Mouse (Mus musculus) neural tube, embryonic 12.5 days (tissue): ENCODE results near the gene Fcgr3. TPM values are rescaled to one million over a fixed set of nuclear protein-coding genes. Genes with fewer than 3 reads are reported as not detected.

Experiments
- ATAC-seq: fragments of 200-750 bp; cut with Nextera tagmentation; 2 replicates; pipeline ENCODE4 v1.8.0; 2017; ENCODE audit warnings: low read depth, mild to moderate bottlenecking, moderate TSS enrichment, moderate library complexity; ENCODE audit not compliant: low FRiP score
- H3K27ac ChIP-seq: fragments of 300-500 bp; sonication (generic); 2 replicates; pipeline ENCODE4 v1.5.1; 2016
- H3K27me3 ChIP-seq: fragments of 300-500 bp; sonication (generic); replicated peaks from 2 replicates; pipeline ENCODE4 v1.6.1; 2016; ENCODE audit warnings: mild to moderate bottlenecking
- H3K36me3 ChIP-seq: fragments of 300-500 bp; sonication (generic); 2 replicates; pipeline ENCODE4 v1.6.1; 2016; ENCODE audit warnings: mild to moderate bottlenecking
- H3K4me1 ChIP-seq: fragments of 300-500 bp; sonication (generic); 2 replicates; pipeline ENCODE4 v1.6.1; 2016
- H3K4me2 ChIP-seq: fragments of 300-500 bp; sonication (generic); replicated peaks from 2 replicates; pipeline ENCODE4 v1.6.1; 2016; ENCODE audit warnings: mild to moderate bottlenecking
- H3K4me3 ChIP-seq: fragments of 300-500 bp; sonication (generic); 2 replicates; pipeline ENCODE4 v1.5.1; 2016
- H3K9ac ChIP-seq: fragments of 300-500 bp; sonication (generic); 2 replicates; pipeline ENCODE4 v1.6.1; 2016; ENCODE audit warnings: mild to moderate bottlenecking
- H3K9me3 ChIP-seq: fragments of 300-500 bp; sonication (generic); 2 replicates; pipeline ENCODE4 v1.6.1; 2016; ENCODE audit warnings: mild to moderate bottlenecking
- WGBS: fragments of 180-500 bp; shearing (Covaris S2); methylation state at CpG from one replicate; pipeline ENCODE4 v1.1.7; 2016; 5-methylcytosine and 5-hydroxymethylcytosine counted together
- polyA plus RNA-seq: library from polyadenylated mRNA; unstranded; fragments of >200 nt; fragmentation: Nextera tagmentation; extraction: Ambion mirVana; gene quantifications from 2 replicates; pipeline ENCODE4 v1.2.1, GENCODE M21; 2016

Gene Fcgr3
- polyA plus RNA-seq, 1 experiment from 2014 or later: 7.4 TPM

DNA sequence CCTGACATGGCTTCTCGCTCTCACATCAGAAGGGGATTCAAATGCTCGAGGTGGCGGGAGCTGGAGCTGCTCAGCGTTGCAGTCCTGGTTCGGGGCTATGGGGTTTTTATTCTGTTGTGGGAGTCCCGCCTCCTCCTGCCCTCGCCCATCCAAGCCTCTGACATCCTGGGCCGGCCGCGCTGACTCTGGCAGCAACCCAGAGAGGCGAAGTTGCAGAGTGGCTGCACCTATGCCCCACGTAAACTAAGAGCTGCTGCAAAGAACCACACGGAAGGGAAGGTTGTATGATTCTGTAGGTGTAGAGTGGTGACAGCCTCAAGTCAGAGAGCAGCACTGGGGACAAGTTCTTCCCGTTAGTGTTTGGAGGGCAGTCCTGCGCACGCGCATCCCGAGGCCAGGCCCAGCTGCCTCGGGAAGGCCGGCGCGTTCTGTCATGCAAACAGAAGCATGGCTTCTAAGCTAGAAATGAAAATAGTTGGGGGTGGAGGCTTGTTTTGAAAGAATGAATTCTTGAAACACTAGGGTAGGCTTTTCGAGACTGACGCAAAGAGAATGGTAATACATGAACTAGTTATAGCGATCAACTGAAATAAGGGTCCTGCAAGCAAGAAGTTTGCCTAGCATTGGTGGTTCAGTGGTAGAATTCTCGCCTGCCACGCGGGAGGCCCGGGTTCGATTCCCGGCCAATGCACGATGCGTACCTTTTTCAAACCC is 20.2 kb downstream of the Fcgr3 start:
- no peaks in the 10 kb centered on the region for H3K27me3 ChIP-seq
- H3K4me1 ChIP-seq: no peaks in the 10 kb centered on the region
- no peaks in the 10 kb centered on the region for H3K36me3 ChIP-seq
- H3K9me3 ChIP-seq: no peaks in the 10 kb centered on the region
- peak overlapping the region; percentile 57 for H3K4me2 ChIP-seq
- peak overlapping the region; percentile 65 for H3K9ac ChIP-seq
- peak overlapping the region; percentile 66 for H3K4me3 ChIP-seq
- ATAC-seq: peak; percentile 93
- H3K27ac ChIP-seq: peak overlapping the region; percentile 59; the same call in 1 of the 2 replicates
- WGBS: under 1% methylated on average over 33 of the region's 33 CpGs

DNA sequence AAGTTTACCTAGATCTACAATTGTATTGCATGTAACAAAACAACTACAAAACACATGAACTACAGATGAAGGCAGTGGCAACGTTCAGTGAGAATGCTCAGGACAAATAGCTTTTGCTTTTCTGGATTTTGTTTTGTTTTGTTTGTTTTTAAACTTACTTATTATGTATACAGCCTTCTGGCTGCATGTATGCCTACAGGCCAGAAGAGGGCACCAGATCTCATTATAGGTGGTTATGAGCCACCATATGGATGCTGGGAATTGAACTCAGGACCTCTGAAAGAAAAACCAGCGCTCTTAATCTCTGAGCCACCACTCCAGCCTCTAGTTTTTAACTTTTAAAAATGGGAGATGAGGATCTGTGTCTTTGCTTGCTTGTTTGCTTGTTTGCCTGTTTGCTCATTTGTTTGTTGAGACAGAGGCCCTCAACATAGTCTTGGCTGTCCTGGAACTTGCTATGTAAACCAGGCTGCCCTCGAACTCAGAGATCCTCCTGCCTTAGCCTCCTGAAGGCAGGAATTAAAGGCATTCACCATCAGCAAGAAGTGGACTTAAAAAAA is 21.1 kb downstream of the Fcgr3 start:
- H3K9ac ChIP-seq: no peak overlapping the region
- H3K27ac ChIP-seq: no peak overlapping the region
- no peak for ATAC-seq

DNA sequence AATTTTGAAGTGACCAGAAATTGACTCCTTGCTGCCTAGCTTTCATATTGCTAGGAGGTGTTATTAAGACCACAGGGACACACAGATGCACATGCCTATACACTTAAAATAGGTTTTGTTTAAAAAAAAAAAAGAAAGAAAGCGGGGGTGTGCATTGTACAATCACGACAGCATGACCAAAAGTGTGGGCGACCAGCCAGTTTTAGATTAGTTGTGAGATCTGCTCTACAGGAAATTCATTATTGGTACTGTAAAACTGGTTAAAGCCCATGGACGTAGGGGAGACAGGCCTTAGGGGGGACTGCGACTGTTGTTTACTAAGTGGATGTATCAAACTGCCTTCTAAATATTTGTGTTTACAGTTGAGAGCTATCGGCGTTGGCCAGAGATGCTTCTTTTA is 24.9 kb downstream of the Fcgr3 start:
- ATAC-seq: no peak
- H3K27ac ChIP-seq: no peak overlapping the region
- 0 out of 2 replicates have a peak, but pooled peaks cover 4% of the 10 kb centered on the region for H3K4me1 ChIP-seq
- 92% methylated on average over 7 of the region's 7 CpGs for WGBS
- H3K27me3 ChIP-seq: peaks cover 7% of the 10 kb centered on the region; the same call in 1 of the 2 replicates
- H3K4me2 ChIP-seq: no peak overlapping the region
- no peak overlapping the region for H3K4me3 ChIP-seq
- no peaks in the 10 kb centered on the region for H3K9me3 ChIP-seq
- no peaks in the 10 kb centered on the region for H3K36me3 ChIP-seq
- no peak overlapping the region for H3K9ac ChIP-seq

More for the DNA sequence above, 21.1 kb downstream of the Fcgr3 start:
- Histone ChIP-seq H3K27me3 (no peaks in the 10 kb centered on the region), H3K4me3 (peak overlapping the region; percentile 66), H3K36me3 (no peaks in the 10 kb centered on the region), H3K4me1 (no peaks in the 10 kb centered on the region), H3K4me2 (peak overlapping the region; percentile 57), H3K9me3 (no peaks in the 10 kb centered on the region)
- 63% methylated on average over 3 of the region's 3 CpGs for WGBS

DNA sequence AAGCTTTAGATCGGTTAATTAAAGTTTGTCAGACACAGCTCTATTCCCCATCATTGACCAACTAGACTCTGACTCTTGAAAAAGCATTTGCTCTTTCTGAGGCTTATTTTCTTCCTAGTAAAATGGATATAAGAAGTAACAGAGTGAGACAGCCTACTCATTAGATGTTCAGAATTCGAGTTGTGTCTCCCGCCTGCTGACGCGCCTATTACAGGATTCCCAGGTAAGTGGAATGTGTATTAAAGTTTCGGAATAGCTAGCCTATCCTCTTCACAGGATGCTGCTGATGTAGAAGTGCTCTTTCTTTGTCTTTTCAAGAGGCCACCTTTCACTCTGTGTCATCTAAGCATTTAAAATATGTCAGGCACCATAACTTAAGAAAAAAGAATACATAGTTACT is 25.6 kb downstream of the Fcgr3 start:
- Histone ChIP-seq H3K36me3 (no peaks in the 10 kb centered on the region), H3K4me2 (no peak overlapping the region), H3K4me1 (0 out of 2 replicates have a peak, but pooled peaks cover 6% of the 10 kb centered on the region), H3K9me3 (no peaks in the 10 kb centered on the region), H3K27ac (no peak overlapping the region), H3K4me3 (no peak overlapping the region), H3K27me3 (peaks cover 7% of the 10 kb centered on the region; the same call in 1 of the 2 replicates), H3K9ac (no peak overlapping the region)
- no peak for ATAC-seq
- WGBS: 75% methylated on average over 6 of the region's 6 CpGs

DNA sequence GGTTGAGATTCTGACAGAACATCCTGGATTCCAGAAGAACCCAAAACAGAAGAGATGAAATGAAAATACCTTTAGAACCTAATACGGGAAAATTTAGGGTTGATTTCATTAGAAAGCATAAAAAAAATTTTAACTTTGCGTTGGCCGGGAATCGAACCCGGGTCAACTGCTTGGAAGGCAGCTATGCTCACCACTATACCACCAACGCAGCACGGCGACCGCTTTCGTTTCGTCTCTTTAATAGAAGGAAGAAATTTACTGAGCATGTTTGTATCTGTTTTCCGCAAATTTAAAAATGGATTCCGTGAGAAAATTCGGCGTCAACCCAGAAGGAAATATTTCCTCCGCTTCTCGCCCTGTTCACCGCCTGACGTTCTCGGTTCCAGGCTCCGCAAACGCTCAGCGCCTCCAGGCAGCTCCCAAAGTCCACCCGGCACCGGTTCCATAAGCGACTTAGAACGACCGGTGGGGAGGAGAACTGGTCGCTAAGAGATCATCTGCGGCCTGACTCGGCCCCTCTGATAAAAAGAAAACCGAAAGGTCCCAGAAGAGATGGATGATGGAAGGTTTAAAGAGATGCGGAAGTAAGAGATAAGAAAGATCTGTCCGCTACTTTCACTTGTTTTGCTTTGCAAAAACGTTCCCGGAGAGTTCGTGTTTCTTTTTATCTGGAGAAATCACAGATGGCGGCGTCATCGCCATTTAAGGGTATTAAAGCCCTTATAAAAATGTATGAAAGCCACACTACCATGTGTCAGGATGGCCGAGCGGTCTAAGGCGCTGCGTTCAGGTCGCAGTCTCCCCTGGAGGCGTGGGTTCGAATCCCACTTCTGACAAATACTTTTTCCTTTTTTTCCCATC is 26.6 kb downstream of the Fcgr3 start:
- Histone ChIP-seq H3K9me3 (no peaks in the 10 kb centered on the region), H3K27me3 (peaks cover 7% of the 10 kb centered on the region; the same call in 1 of the 2 replicates), H3K36me3 (no peaks in the 10 kb centered on the region), H3K9ac (peak overlapping the region; percentile 83), H3K27ac (no peak overlapping the region), H3K4me1 (0 out of 2 replicates have a peak, but pooled peaks cover 6% of the 10 kb centered on the region), H3K4me3 (peak overlapping the region; percentile 78), H3K4me2 (peak overlapping the region; percentile 55)
- peak; percentile 87 for ATAC-seq
- under 1% methylated on average over 47 of the region's 47 CpGs for WGBS

DNA sequence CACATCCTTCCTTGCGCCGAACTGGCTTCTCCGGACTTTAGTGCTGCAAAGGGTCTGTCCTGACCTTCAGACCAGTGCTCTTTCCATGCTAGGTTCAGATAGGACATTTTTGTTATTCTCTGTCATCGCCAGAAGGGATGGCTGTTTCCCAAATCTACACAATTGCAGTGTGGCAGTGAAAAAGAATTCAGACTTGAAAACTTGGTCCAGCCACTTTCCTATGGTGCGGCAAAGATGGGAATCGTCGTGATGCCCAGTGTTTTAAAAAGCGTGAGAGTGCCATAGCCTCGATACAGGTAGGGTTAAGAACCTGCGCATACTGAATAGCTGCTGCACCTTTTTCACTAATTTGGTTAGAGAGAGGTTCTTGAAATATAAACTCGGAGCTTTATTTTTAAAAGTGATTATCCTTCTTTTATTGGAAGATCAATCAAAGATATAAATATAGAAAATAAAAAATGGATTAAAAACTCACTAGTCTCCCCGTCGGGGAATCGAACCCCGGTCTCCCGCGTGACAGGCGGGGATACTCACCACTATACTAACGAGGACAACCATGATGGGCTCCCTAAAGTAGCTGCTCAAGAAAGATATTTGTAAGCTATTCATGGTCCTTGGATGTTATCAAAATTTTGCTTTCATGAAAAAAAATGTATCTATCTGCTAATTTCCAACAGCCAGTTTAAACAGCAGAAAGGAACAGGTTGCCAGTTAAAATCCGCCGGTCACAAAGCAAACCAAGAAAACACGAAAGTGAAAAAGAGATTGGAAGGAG is 28.0 kb downstream of the Fcgr3 start:
- WGBS: 4% methylated on average over 22 of the region's 22 CpGs
- Histone ChIP-seq H3K27ac (no peak overlapping the region), H3K9ac (no peak overlapping the region), H3K4me3 (peak overlapping the region; percentile 27), H3K4me1 (peaks cover 11% of the 10 kb centered on the region; the same call in 1 of the 2 replicates), H3K36me3 (no peaks in the 10 kb centered on the region), H3K27me3 (peaks cover 17% of the 10 kb centered on the region), H3K4me2 (peak overlapping the region; percentile 58), H3K9me3 (no peaks in the 10 kb centered on the region)
- ATAC-seq: peak; percentile 39; the same call in 1 of the 2 replicates

DNA sequence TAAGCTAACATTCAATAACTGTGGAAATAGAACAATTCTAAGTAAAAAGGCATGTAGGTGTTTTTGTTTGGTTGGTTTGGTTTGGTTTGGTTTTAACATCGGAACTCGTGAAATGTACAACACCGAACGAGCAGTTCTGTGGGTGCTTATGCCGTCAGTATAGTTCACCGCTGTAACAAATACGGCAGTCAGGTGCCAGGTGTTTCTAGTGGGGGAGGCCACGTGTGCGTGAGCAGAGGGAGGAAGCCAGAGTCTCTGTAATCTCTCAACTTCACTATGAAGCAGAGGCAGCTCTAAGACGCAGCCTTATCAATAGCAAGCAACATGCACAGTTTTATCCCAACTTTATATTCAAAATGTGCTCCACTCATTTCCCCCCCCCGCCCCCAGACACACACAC is 29.1 kb downstream of the Fcgr3 start:
- Histone ChIP-seq H3K4me1 (peaks cover 11% of the 10 kb centered on the region; the same call in 1 of the 2 replicates), H3K4me3 (no peak overlapping the region), H3K27ac (no peak overlapping the region), H3K9me3 (no peaks in the 10 kb centered on the region), H3K36me3 (no peaks in the 10 kb centered on the region), H3K9ac (no peak overlapping the region), H3K4me2 (peak overlapping the region; percentile 67), H3K27me3 (peaks cover 28% of the 10 kb centered on the region)
- no peak for ATAC-seq
- WGBS: 58% methylated on average over 11 of the region's 11 CpGs

DNA sequence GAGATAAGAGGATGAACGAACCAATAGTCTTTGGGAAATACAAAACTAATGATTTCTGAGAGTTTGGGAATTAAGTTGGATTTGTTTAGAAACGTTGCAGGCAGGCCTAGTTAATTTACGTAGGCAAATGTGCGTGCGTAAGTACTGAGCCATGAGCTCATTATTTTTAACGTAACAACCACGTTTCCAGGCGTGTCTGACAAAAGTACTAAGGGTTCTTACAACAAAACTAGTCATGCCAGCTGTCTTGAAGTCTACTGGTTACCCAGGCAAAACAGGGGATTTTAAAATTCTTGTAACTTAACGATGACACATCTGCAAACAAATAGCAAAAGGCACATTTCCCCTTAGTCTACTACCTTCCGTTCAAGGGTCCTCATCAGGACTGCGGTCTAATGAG is 30.5 kb downstream of the Fcgr3 start:
- H3K27ac ChIP-seq: no peak overlapping the region
- H3K4me3 ChIP-seq: peak overlapping the region; percentile 50
- peaks cover 11% of the 10 kb centered on the region; the same call in 1 of the 2 replicates for H3K4me1 ChIP-seq
- peaks cover 34% of the 10 kb centered on the region for H3K27me3 ChIP-seq
- 0 out of 2 replicates have a peak overlapping the region, but pooled peaks have one; percentile 3 for H3K9ac ChIP-seq
- no peaks in the 10 kb centered on the region for H3K9me3 ChIP-seq
- ATAC-seq: no peak
- no peaks in the 10 kb centered on the region for H3K36me3 ChIP-seq
- peak overlapping the region; percentile 67 for H3K4me2 ChIP-seq
- WGBS: 9% methylated on average over 11 of the region's 11 CpGs

DNA sequence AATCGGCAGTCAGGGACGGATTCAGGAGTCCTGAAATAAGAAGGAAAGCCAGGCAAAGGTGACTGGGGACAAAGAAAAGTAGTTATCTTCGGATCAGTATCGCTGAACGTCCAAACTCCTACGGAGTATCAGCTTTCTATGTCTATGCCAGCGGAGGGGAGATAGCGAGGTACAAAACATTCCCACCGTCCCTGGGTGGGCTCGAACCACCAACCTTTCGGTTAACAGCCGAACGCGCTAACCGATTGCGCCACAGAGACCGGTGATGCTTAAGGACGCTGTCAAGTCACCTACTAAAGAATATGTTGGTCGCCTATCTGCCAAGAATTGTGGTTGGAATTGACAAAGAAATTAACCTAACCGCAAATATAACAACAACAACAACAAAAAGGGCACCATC is 31.0 kb downstream of the Fcgr3 start:
- Histone ChIP-seq H3K27ac (no peak overlapping the region), H3K4me2 (peak overlapping the region; percentile 67), H3K36me3 (no peaks in the 10 kb centered on the region), H3K4me1 (peaks cover 11% of the 10 kb centered on the region; the same call in 1 of the 2 replicates), H3K9me3 (no peaks in the 10 kb centered on the region), H3K4me3 (peak overlapping the region; percentile 50), H3K27me3 (peaks cover 34% of the 10 kb centered on the region), H3K9ac (peak overlapping the region; percentile 50; the same call in 1 of the 2 replicates)
- WGBS: under 1% methylated on average over 20 of the region's 20 CpGs
- ATAC-seq: peak; percentile 56; the same call in 1 of the 2 replicates

DNA sequence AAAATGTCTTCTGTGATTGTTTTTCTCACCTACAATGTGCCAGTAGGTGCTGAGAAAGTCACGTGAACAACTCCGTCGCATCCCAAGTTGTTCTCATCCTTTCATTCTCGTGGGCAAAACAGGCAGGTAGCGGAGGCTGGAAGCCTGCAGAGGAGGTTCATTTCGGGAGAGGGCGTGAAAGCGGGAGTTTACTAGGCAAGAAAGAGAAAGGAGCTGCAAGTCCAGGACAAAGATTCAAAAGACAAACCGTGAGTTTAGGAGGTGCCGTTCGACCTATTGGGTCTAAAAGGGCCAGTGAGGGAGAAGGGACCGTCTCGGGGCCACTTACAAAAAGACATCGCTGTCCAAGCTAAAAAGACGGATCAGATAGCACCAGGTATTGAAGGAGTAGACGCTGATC is 31.5 kb downstream of the Fcgr3 start:
- peaks cover 34% of the 10 kb centered on the region for H3K27me3 ChIP-seq
- H3K9ac ChIP-seq: peak overlapping the region; percentile 50
- 1% methylated on average over 16 of the region's 16 CpGs for WGBS

DNA sequence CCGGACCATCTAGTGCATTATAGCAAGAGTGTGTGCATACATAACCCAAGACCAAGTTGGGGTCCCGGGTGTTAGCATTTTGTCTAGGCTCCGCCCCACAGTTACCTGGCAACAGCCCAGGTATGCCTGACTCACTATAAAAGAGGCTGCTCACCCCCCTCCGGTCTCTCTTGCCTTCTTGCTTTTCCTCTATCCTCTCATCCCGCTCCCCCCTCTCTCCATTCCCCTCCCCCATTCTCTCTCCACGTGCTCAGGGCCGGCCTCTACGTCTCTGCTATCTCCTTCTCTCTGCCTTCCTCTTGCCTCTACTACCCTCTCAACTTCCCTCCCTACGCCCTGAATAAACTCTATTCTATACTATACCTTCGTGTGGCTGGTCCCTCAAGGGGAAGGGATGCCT is 32.0 kb downstream of the Fcgr3 start:
- peak; percentile 21; the same call in 1 of the 2 replicates for ATAC-seq
- H3K27me3 ChIP-seq: peaks cover 34% of the 10 kb centered on the region
- no peak overlapping the region for H3K27ac ChIP-seq
- peak overlapping the region; percentile 67 for H3K4me2 ChIP-seq
- H3K9ac ChIP-seq: peak overlapping the region; percentile 50
- WGBS: 6% methylated on average over 10 of the region's 10 CpGs
- H3K4me1 ChIP-seq: peaks cover 11% of the 10 kb centered on the region; the same call in 1 of the 2 replicates
- H3K36me3 ChIP-seq: no peaks in the 10 kb centered on the region
- peak overlapping the region; percentile 50 for H3K4me3 ChIP-seq
- no peaks in the 10 kb centered on the region for H3K9me3 ChIP-seq

More for the DNA sequence above, 31.5 kb downstream of the Fcgr3 start:
- Histone ChIP-seq H3K4me1 (peaks cover 11% of the 10 kb centered on the region; the same call in 1 of the 2 replicates), H3K9me3 (no peaks in the 10 kb centered on the region), H3K4me2 (peak overlapping the region; percentile 67), H3K4me3 (peak overlapping the region; percentile 50), H3K36me3 (no peaks in the 10 kb centered on the region), H3K27ac (no peak overlapping the region)
- no peak for ATAC-seq
